Mouse (Mus musculus) neutrophil, adult 83 days (primary cell): ENCODE measurements around the gene Cetn2. TPM values are rescaled to one million over a fixed set of nuclear protein-coding genes. Genes with fewer than 3 reads are reported as not detected.

Source experiments
- total RNA-seq, 2 experiments: library from RNA; stranded (reverse); gene quantifications; one replicate each; pipeline ENCODE4 v1.2.4; 2023

Gene Cetn2
- total RNA-seq = 10 to 100 TPM; 20.1 to 23.2 TPM

DNA sequence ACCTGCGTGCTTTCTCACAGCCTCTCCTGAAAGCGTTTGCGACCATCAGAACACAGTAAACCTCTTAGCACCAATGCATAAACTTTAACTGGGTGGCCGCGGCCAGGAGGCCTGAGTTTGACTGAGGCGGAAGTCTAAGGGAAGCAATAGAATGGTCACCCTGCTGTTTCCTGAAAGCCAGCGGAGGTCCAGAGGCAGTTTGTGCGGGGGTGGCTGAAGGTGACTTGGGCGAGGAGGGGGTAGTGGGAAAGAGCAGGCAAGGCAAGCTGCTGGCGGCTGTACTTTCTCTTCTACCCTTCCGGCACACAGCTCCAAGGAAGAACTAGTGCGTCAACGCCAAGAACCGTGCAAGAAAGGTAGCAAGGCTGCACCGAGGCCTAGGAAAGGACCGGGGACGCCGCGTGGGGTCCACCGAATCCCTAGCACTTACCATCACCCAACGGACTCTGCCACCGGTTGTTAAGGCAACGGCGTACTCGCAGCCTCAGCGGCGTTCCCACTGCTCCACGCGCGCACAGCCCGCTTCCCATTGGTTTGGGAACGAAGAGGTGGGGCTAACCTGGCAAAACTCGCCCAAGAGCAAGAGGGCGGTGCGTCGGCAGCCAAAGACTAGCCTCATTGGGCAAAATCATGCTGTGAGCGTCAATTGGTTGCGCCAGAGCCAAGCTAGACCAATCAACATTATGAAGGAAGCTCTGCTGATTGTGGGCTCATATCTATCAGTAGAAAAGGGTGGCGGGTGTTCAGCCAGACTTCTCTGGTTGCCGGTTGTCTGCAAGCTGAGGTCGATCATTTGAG lies at the start of gene Cetn2, which contains the start of gene Nsdhl:
TSS of gene Cetn2 (minus strand) at position 528 of the 798 bp plus-strand sequence.
TSS of gene Nsdhl (plus strand) at position 674 of the 798 bp plus-strand sequence.

Other genes with a start within 250 kb of the Cetn2 start
- not detected for gene Gabrq, start 93.2 kb downstream of the Cetn2 start, total RNA-seq
- 1 to 10 TPM; 8.0 to 8.7 TPM for gene Nsdhl, start 146 bp upstream of the Cetn2 start, total RNA-seq
- gene Zfp185, start 68.9 kb upstream of the Cetn2 start, total RNA-seq = under 1 TPM in 1 of 2 experiments, not detected in 1; 0.11 TPM
- under 1 TPM; 0.44 to 0.75 TPM for gene Pnma5, start 118.7 kb upstream of the Cetn2 start, total RNA-seq
- gene Pnma3, start 146.4 kb upstream of the Cetn2 start, total RNA-seq = not detected
- 1 to 10 TPM in 1 of 2 experiments, under 1 TPM in 1; 0.48 to 2.6 TPM for gene Xlr4a, start 164.1 kb upstream of the Cetn2 start, total RNA-seq
- gene Xlr3a, start 178.7 kb upstream of the Cetn2 start, total RNA-seq = not detected
- under 1 TPM in 1 of 2 experiments, not detected in 1; 0.20 TPM for gene Gm14685, start 198.6 kb upstream of the Cetn2 start, total RNA-seq
- gene Xlr5b, start 230.4 kb upstream of the Cetn2 start, total RNA-seq = not detected
- gene DXBay18, start 231.0 kb upstream of the Cetn2 start, total RNA-seq = not detected